Mouse (Mus musculus) right cerebral cortex, postnatal 14 days (tissue): ENCODE data around the gene Atp10a.
A peak's percentile ranks its signal among the peaks of the same experiment; 100 is the strongest.
"Not testable (repeated sequence)": the region's sequence is repeated elsewhere in the genome, so short reads cannot be mapped to it uniquely, and the experiment has no call there.

Source experiments
- DNase-seq: peaks from one replicate; pipeline ENCODE4 v3.0.0; 2022

The Atp10a gene

GRCm38 (mm10) chr7:58801791-58802190 lies 145.8 kb downstream of the Atp10a start:
- DNase-seq = no peak

GRCm38 (mm10) chr7:58822147-58822681 lies 166.2 kb downstream of the Atp10a start:
- DNase-seq = no peak

- DNase-seq = no peak
Observed at GRCm38 (mm10) chr7:58824686-58825085, 168.7 kb downstream of the Atp10a start.

- DNase-seq = no peak
Observed at GRCm38 (mm10) chr7:58829111-58829510, 173.1 kb downstream of the Atp10a start.

DNA sequence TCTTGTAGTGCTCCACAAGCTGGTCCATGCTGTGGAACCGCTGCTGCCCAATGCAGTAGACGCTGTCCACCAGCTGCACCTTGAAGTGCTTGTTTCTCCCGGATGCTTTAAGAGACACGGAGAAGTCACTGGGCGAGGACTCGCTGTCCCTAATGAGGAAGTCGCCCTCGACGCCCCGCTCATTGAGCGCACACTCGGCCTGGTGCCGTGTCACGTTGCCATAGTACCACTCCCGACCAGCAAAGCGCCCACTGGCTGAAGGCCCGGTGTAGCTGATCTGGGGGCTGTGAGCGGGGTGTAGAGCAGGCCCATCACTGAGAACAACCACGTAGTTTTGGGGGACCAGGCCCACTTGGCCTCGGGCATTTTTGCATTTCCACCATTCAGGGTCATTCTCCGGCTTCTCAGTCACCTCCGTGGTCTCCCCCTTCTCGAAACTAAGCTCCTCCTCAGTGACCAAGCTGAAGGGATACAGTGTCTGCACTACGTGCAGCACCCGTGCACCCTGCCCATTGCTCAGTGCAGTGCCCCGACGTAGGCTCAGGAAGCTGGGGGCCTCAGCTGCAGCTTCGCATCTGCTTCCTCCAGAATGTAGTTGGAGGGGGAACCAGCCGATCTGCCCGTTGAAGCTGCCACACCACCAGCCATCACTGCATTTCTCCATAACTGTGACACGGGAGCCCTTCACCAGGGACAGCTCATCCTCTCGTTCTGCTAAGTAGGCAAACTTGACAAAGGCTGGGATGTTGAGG lies 181.1 kb downstream of the Atp10a start:
- not testable (repeated sequence) for DNase-seq

DNA sequence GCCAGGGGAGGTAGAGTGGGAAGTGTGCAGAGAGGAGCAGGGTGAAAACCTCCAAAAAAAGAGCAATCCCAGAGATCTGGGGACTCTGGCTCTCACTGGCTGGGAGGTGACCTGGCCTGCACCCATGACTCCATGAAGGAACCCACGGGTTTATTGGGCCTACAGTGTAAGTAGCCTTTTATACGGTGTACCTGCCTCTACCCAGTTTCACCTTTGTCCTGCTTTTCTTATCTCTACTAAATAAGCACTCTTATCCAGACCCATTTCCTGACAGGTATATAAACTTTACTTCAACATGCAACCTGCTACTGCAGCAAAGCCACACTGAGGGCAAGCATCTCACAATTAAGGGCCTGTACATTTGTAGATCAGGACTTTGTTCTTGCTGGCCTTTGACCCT lies 184.4 kb downstream of the Atp10a start:
- DNase-seq = no peak

DNA sequence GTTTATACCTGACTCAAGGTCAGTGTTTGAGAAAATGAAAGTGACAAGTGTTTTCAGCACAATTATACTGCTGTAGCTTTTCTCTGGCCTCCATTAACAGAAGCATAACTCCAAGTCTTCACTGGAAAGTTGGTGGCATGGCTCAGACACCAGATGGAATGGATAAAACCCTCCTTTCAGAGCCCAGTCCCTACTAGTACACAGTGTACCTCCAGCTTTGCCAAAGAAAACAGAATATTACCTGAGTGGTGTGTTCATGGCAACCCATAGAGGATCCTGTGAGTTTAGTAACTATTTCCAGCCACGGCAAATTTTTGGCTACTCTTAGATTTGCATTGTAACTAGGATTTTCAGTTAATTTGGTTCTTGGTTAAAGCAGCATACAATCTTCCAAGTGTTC lies 185.1 kb downstream of the Atp10a start:
- DNase-seq = no peak

- DNase-seq = no peak
Observed at GRCm38 (mm10) chr7:58842818-58843217, 186.9 kb downstream of the Atp10a start.

- peak; percentile 77 for DNase-seq
Observed at GRCm38 (mm10) chr7:58843767-58844445, 187.9 kb downstream of the Atp10a start.

- no peak for DNase-seq
Observed at GRCm38 (mm10) chr7:58844449-58844848, 188.5 kb downstream of the Atp10a start.

DNA sequence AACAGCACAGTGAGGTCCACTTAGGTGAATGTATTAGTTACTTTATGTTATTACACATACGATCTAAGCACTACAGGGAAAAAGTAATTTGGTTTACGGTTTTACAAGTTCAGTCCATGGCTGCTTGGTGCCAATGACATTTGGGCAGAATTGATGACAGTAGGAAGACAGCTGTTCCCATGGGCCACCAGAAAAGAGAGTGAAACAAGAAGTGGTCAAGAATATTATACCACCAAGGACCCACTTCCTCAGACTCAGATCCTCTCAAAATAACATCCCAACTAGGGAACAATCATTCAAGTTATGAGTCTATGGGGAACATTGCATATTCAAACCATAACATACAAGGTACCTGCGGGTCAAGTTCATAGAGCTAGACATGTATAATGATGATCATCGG lies 203.0 kb downstream of the Atp10a start:
- no peak for DNase-seq

DNA sequence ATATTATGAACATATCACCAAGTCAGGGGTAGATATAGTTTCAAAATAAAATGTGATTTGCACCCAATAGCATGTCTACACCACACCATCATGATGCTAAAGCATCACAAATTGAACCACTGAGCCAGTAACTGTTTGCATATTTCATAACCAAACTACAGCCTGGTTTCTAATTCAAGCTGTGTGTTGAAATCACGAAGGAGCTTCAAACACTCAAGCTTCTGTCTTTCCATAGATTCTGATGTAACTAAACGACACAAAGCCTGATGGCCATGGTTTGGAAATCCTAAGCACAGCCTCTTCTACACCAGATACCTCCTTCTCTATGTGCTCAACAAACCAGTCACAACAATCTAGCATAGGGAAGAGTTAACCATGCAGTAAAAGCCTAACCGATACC lies 207.2 kb downstream of the Atp10a start:
- no peak for DNase-seq

- no peak for DNase-seq
Observed at GRCm38 (mm10) chr7:58866865-58867614, 211.1 kb downstream of the Atp10a start.

DNA sequence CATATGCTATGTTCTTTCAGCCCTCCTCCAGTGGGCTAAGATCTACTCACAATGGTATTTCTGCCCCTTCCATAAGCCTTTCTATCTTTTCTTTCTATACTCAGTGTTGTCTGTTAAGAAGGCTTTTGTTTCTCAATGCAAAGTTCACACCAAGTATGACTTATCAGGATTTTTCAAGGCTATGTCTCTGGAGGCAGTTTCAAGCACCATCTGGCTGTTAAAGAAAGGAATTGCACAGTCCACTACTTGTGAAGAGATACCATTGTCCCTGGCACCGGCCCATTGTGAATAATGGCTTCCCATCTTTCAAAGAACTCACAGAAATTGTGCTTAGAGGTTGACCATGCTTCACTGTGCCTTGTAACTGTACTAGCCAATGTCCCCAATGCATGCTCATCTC lies 214.7 kb downstream of the Atp10a start:
- DNase-seq = no peak

GRCm38 (mm10) chr7:58873676-58874075 lies 217.7 kb downstream of the Atp10a start:
- no peak for DNase-seq
